Comparison of ENCODE assay signal across 8 mouse cellular contexts in genomic region chr1:162740401-162740835, GRCm38 (mm10). TPM values are rescaled to one million over a fixed set of nuclear protein-coding genes. Genes with fewer than 3 reads are reported as not detected.
DNase-seq lines count a peak whose midpoint lies in the region; ATAC-seq and TF ChIP-seq lines count a peak whose summit lies in the region.

Prrc2c (minus strand) TSS chr1:162740556.

- peak within 1 kb of the TSS; percentile 93 to 98 (median 97) for H3K4me3 ChIP-seq in CH12.LX (replicated peaks in 1 of 3; ENCODE audit: low read depth in 2 of 3, low read length in 2 of 3, poor library complexity in 1 of 3)
- peak within 1 kb of the TSS; percentile 98 for H3K4me3 ChIP-seq in forebrain, embryonic 11.5 days (ENCODE audit: low read depth, low read length)
- H3K4me3 ChIP-seq in heart, embryonic 16.5 days (ENCODE audit: low read length), result peak within 1 kb of the TSS; percentile 67
- H3K4me3 ChIP-seq in liver, embryonic 15.5 days (replicated peaks), result peak within 1 kb of the TSS; percentile 94
- peak within 1 kb of the TSS; percentile 97 for H3K4me3 ChIP-seq in neural tube, embryonic 12.5 days

- no peaks in the 10 kb centered on the region for H3K27me3 ChIP-seq in CH12.LX (replicated peaks)
- no peaks in the 10 kb centered on the region for H3K27me3 ChIP-seq in forebrain, embryonic 11.5 days (ENCODE audit: control insufficient read depth, insufficient read depth, low read length)
- no peaks in the 10 kb centered on the region for H3K27me3 ChIP-seq in heart, embryonic 16.5 days (ENCODE audit: control insufficient read depth, insufficient read depth, low read length)
- H3K27me3 ChIP-seq in liver, embryonic 15.5 days, result no peaks in the 10 kb centered on the region
- H3K27me3 ChIP-seq in neural tube, embryonic 12.5 days (replicated peaks), result no peaks in the 10 kb centered on the region

- H3K9ac ChIP-seq in CH12.LX (ENCODE audit: insufficient read depth, low read depth), result peak within 1 kb of the TSS; percentile 93
- H3K9ac ChIP-seq in forebrain, embryonic 11.5 days (ENCODE audit: low read length), result peak within 1 kb of the TSS; percentile 91
- H3K9ac ChIP-seq in heart, embryonic 16.5 days (ENCODE audit: low read length), result peak within 1 kb of the TSS; percentile 99
- H3K9ac ChIP-seq in liver, embryonic 15.5 days, result peak within 1 kb of the TSS; percentile 91
- peak within 1 kb of the TSS; percentile 99 for H3K9ac ChIP-seq in neural tube, embryonic 12.5 days

- TF ChIP-seq EP300 in CH12.LX (IDR thresholded peaks at IDR 0.05; ENCODE audit: low read length), result no peak

- peak within 1 kb of the TSS; percentile 98 for H3K4me2 ChIP-seq in CH12.LX (ENCODE audit: insufficient read depth, low read depth, poor library complexity, severe bottlenecking)
- peak within 1 kb of the TSS; percentile 80 for H3K4me2 ChIP-seq in forebrain, embryonic 11.5 days (ENCODE audit: low read depth, low read length, severe bottlenecking)
- H3K4me2 ChIP-seq in heart, embryonic 16.5 days (ENCODE audit: low read depth, low read length), result peak within 1 kb of the TSS; percentile 85
- peak within 1 kb of the TSS; percentile 84 for H3K4me2 ChIP-seq in liver, embryonic 15.5 days
- peak within 1 kb of the TSS; percentile 75 for H3K4me2 ChIP-seq in neural tube, embryonic 12.5 days (replicated peaks)

- peak; percentile 56 for TF ChIP-seq RAD21 in CH12.LX (IDR thresholded peaks at IDR 0.05; ENCODE audit: low read depth, low read length)

- dilution Hi-C loops in CH12.LX (cut with MboI; ENCODE audit: extremely low pct_ligation_motif_present, extremely low pct_unique_long_range_greater_than_20kb, low sequenced_read_pairs), result no loop called here

- H3K36me3 ChIP-seq in CH12.LX (replicated peaks in 1 of 2; ENCODE audit: control insufficient read depth in 1 of 2, insufficient read depth in 1 of 2, low read length in 1 of 2), result peaks cover 0 to 11% of the 10 kb centered on the region in 2 experiments
- no peaks in the 10 kb centered on the region for H3K36me3 ChIP-seq in forebrain, embryonic 11.5 days (ENCODE audit: control insufficient read depth, insufficient read depth, low read length)
- no peaks in the 10 kb centered on the region for H3K36me3 ChIP-seq in heart, embryonic 16.5 days (ENCODE audit: control insufficient read depth, insufficient read depth)
- no peaks in the 10 kb centered on the region for H3K36me3 ChIP-seq in liver, embryonic 15.5 days (replicated peaks)
- H3K36me3 ChIP-seq in neural tube, embryonic 12.5 days, result no peaks in the 10 kb centered on the region

- DNase-seq in CH12.LX (ENCODE audit: extremely low read depth), result peak; percentile 97
- DNase-seq in c-Kit-positive CD71-positive TER-119-negative erythroid progenitor cells, embryonic 14.5 days (ENCODE audit: low read depth), result peak; percentile 95
- peak; percentile 99 for DNase-seq in forebrain, embryonic 11.5 days (ENCODE audit: low spot score)
- DNase-seq in kidney, postnatal 36 days, result peak; percentile 99 to 100
- peak; percentile 98 for DNase-seq in telencephalon, adult 2 months (ENCODE audit: low read depth, low spot score)

- in situ Hi-C loops in CH12.LX (cut with MboI; ENCODE audit: low pct_ligation_motif_present, low pct_unique_long_range_greater_than_20kb, low sequenced_read_pairs), result no loop called here

- peak; percentile 96 for TF ChIP-seq POLR2A in CH12.LX (IDR thresholded peaks at IDR 0.05; ENCODE audit: low read depth, low read length)

- peak within 1 kb of the TSS; percentile 84 for H3K27ac ChIP-seq in CH12.LX (ENCODE audit: insufficient read depth, low read depth)
- peak within 1 kb of the TSS; percentile 93 for H3K27ac ChIP-seq in forebrain, embryonic 11.5 days (ENCODE audit: low read depth, low read length)
- peak within 1 kb of the TSS; percentile 99 for H3K27ac ChIP-seq in heart, embryonic 16.5 days (ENCODE audit: low read length)
- peak within 1 kb of the TSS; percentile 97 for H3K27ac ChIP-seq in liver, embryonic 15.5 days (replicated peaks)
- peak within 1 kb of the TSS; percentile 95 for H3K27ac ChIP-seq in neural tube, embryonic 12.5 days

- peak in 1 of 2 experiments; percentile 65; a peak in 2 of 4 replicates for TF ChIP-seq CTCF in CH12.LX (conservative IDR thresholded peaks at IDR 0.05 in 1 of 2, IDR thresholded peaks at IDR 0.05 in 1 of 2; ENCODE audit: low read depth in 2 of 2, low read length in 2 of 2)

- peaks cover 5 to 28% of the 10 kb centered on the region in 2 experiments; a peak in 2 of 4 replicates for H3K4me1 ChIP-seq in CH12.LX (ENCODE audit: control insufficient read depth in 1 of 2, insufficient read depth in 2 of 2)
- H3K4me1 ChIP-seq in forebrain, embryonic 11.5 days (replicated peaks; ENCODE audit: control insufficient read depth, insufficient read depth, low read length), result 0 out of 2 replicates have a peak, but pooled peaks cover 4% of the 10 kb centered on the region
- H3K4me1 ChIP-seq in heart, embryonic 16.5 days (ENCODE audit: control insufficient read depth, insufficient read depth, low read length), result peaks cover 19% of the 10 kb centered on the region
- peaks cover 41% of the 10 kb centered on the region for H3K4me1 ChIP-seq in liver, embryonic 15.5 days (replicated peaks)
- peaks cover 14% of the 10 kb centered on the region for H3K4me1 ChIP-seq in neural tube, embryonic 12.5 days

- ATAC-seq in forebrain, embryonic 11.5 days (replicated peaks; ENCODE audit: low FRiP score), result peak; percentile 98
- peak; percentile 94 for ATAC-seq in heart, embryonic 16.5 days (replicated peaks; ENCODE audit: extremely low read depth, insufficient read depth, low FRiP score)
- peak; percentile 94 for ATAC-seq in liver, embryonic 15.5 days (ENCODE audit: insufficient read depth)
- ATAC-seq in neural tube, embryonic 12.5 days (ENCODE audit: low FRiP score, low read depth), result peak; percentile 97

- H3K79me2 ChIP-seq in CH12.LX (replicated peaks; ENCODE audit: control insufficient read depth, extremely low read depth, insufficient read depth, poor library complexity, severe bottlenecking), result peaks cover 48% of the 10 kb centered on the region

- WGBS in forebrain, embryonic 11.5 days, result under 1% methylated on average over 36 of the region's 36 CpGs
- WGBS in heart, embryonic 16.5 days, result under 1% methylated on average over 36 of the region's 36 CpGs
- under 1% methylated on average over 36 of the region's 36 CpGs for WGBS in liver, embryonic 15.5 days (ENCODE audit: insufficient replicate concordance)
- WGBS in neural tube, embryonic 12.5 days, result under 1% methylated on average over 36 of the region's 36 CpGs

- H3K9me3 ChIP-seq in CH12.LX (replicated peaks; ENCODE audit: low read length), result no peaks in the 10 kb centered on the region
- H3K9me3 ChIP-seq in forebrain, embryonic 11.5 days (ENCODE audit: control insufficient read depth, low read length), result no peaks in the 10 kb centered on the region
- H3K9me3 ChIP-seq in heart, embryonic 16.5 days (replicated peaks; ENCODE audit: control insufficient read depth, low read length), result no peaks in the 10 kb centered on the region
- no peaks in the 10 kb centered on the region for H3K9me3 ChIP-seq in liver, embryonic 15.5 days (replicated peaks)
- no peaks in the 10 kb centered on the region for H3K9me3 ChIP-seq in neural tube, embryonic 12.5 days

TF ChIP-seq in CH12.LX, 34 proteins besides CTCF, POLR2A, EP300 and RAD21 (continues in another document):
- TF ChIP-seq TCF12 (IDR thresholded peaks at IDR 0.05; ENCODE audit: low read depth, low read length) (peak; percentile 85), ELF1 (IDR thresholded peaks at IDR 0.05; ENCODE audit: low read depth, low read length) (peak; percentile 56; the same call in 1 of the 2 replicates), CHD1 (IDR thresholded peaks at IDR 0.05; ENCODE audit: low read depth, low read length) (no peak), UBTF (IDR thresholded peaks at IDR 0.05; ENCODE audit: low read depth, low read length) (no peak), ETS1 (conservative IDR thresholded peaks at IDR 0.05; ENCODE audit: low read depth, low read length) (peak; percentile 37; the same call in 1 of the 2 replicates), MAZ (IDR thresholded peaks at IDR 0.05; ENCODE audit: low read depth, low read length) (peak; percentile 95; the same call in 1 of the 2 replicates), ZNF384 (IDR thresholded peaks at IDR 0.05; ENCODE audit: low read depth, low read length) (no peak), GABPA (IDR thresholded peaks at IDR 0.05; ENCODE audit: insufficient replicate concordance, low read depth, low read length) (no peak), IRF4 (IDR thresholded peaks at IDR 0.05; ENCODE audit: low read depth, low read length) (no peak; the same call in 1 of the 2 replicates), CHD2 (IDR thresholded peaks at IDR 0.05; ENCODE audit: low read length) (no peak), NELFE (IDR thresholded peaks at IDR 0.05; ENCODE audit: low read depth, low read length) (peak; percentile 82), USF1 (IDR thresholded peaks at IDR 0.05; ENCODE audit: low read depth, low read length) (peak; percentile 99), MAX (IDR thresholded peaks at IDR 0.05; ENCODE audit: low read length) (peak; percentile 96), MXI1 (IDR thresholded peaks at IDR 0.05; ENCODE audit: low read depth, low read length) (peak; percentile 55), ZKSCAN1 (IDR thresholded peaks at IDR 0.05; ENCODE audit: borderline replicate concordance, low read depth, low read length) (no peak), JUN (IDR thresholded peaks at IDR 0.05; ENCODE audit: insufficient read depth, low read depth, low read length) (no peak), MAFK (IDR thresholded peaks at IDR 0.05; ENCODE audit: insufficient replicate concordance, low read length) (no peak), BHLHE40 (IDR thresholded peaks at IDR 0.05; ENCODE audit: low read depth, low read length) (peak; percentile 96), PAX5 (IDR thresholded peaks at IDR 0.05; ENCODE audit: low read length) (no peak), ZC3H11A (IDR thresholded peaks at IDR 0.05; ENCODE audit: low read depth, low read length) (no peak), MYC (IDR thresholded peaks at IDR 0.05; ENCODE audit: low read depth, low read length) (no peak), SIN3A (IDR thresholded peaks at IDR 0.05; ENCODE audit: low read length) (peak; percentile 59), USF2 (conservative IDR thresholded peaks at IDR 0.05; ENCODE audit: low read depth, low read length) (peak; percentile 97), KAT2A (IDR thresholded peaks at IDR 0.05; ENCODE audit: insufficient replicate concordance, low read length) (peak; percentile 62; the same call in 1 of the 2 replicates)

RNA-seq across cellular contexts. Expression of gene Prrc2c, which starts in this region (rescaled TPM):
- 59.8 and 63.4 TPM in 2 replicates for total RNA-seq in CH12.LX (2012; rRNA removed)
- 26.4 and 30.9 TPM in 2 replicates for total RNA-seq in CH12.LX (2014; rRNA removed)
- polyA plus RNA-seq in CH12.LX (2012; ENCODE audit: insufficient read length, low read depth), result 117 and 144 TPM in 2 replicates
- 159 and 160 TPM in 2 replicates for polyA plus RNA-seq in forebrain, embryonic 11.5 days (2014; fragmentation: Nextera tagmentation; extraction: Ambion mirVana)
- 74.7 and 81.5 TPM in 2 replicates for polyA plus RNA-seq in heart, embryonic 16.5 days (2015; fragmentation: Nextera tagmentation; extraction: Ambion mirVana)
- polyA plus RNA-seq in liver, embryonic 15.5 days (2015; fragmentation: Nextera tagmentation; extraction: Ambion mirVana), result 32.9 and 33.4 TPM in 2 replicates
- polyA plus RNA-seq in neural tube, embryonic 12.5 days (2016; fragmentation: Nextera tagmentation; extraction: Ambion mirVana), result 134 and 157 TPM in 2 replicates

Comparison
In these comparisons a context has a peak if more than half of its experiments do, and no peak if none do; other contexts are left out.
1. Peak in every context shown above with its lines: DNase-seq, ATAC-seq, H3K4me3 ChIP-seq and H3K27ac ChIP-seq.